14 mouse cellular contexts compared by ENCODE assay signal in genomic region chr7:142082607-142083006, GRCm38 (mm10). TPM values are rescaled to one million over a fixed set of nuclear protein-coding genes. Genes with fewer than 3 reads are reported as not detected.
DNase-seq lines count a peak whose midpoint lies in the region; ATAC-seq and TF ChIP-seq lines count a peak whose summit lies in the region.
"Had no signal": no experiment of that assay in that cellular context is flagged by ENCODE, and none has a peak within 500 bp of the region (broad histone marks: within the 10 kb centered on the region; RNA-seq: fewer than 3 reads in every experiment).

No protein-coding gene starts in this region.

- peaks cover 20% of the 10 kb centered on the region for H3K4me1 ChIP-seq in intestine, embryonic 15.5 days (replicated peaks)
- H3K4me1 ChIP-seq in intestine, postnatal 0 days (replicated peaks; ENCODE audit: control insufficient read depth, insufficient read depth, low read length), result no peaks in the 10 kb centered on the region
- peaks cover 26% of the 10 kb centered on the region for H3K4me1 ChIP-seq in E14TG2a.4 (replicated peaks; ENCODE audit: low read depth, low read length)
- H3K4me1 ChIP-seq in embryonic facial prominence, embryonic 11.5 days (ENCODE audit: control insufficient read depth, insufficient read depth, low read length), result peaks cover 4% of the 10 kb centered on the region; the same call in 1 of the 2 replicates
- H3K4me1 ChIP-seq in limb, embryonic 12.5 days (replicated peaks), result peaks cover 9% of the 10 kb centered on the region

- DNase-seq in embryonic facial prominence, embryonic 11.5 days (ENCODE audit: low spot score), result no peak
- no peak for DNase-seq in gastrocnemius, postnatal 14 days
- DNase-seq: forebrain, postnatal 0 days had no signal

- no peaks in the 10 kb centered on the region for H3K9me3 ChIP-seq in intestine, embryonic 15.5 days
- no peaks in the 10 kb centered on the region for H3K9me3 ChIP-seq in intestine, postnatal 0 days (ENCODE audit: control insufficient read depth)
- H3K9me3 ChIP-seq in E14TG2a.4 (ENCODE audit: low read length), result 0 out of 2 replicates have a peak, but pooled peaks cover 7% of the 10 kb centered on the region
- no peaks in the 10 kb centered on the region for H3K9me3 ChIP-seq in embryonic facial prominence, embryonic 11.5 days (replicated peaks; ENCODE audit: control insufficient read depth, low read length)
- no peaks in the 10 kb centered on the region for H3K9me3 ChIP-seq in limb, embryonic 12.5 days

- peaks cover 36% of the 10 kb centered on the region for H3K27me3 ChIP-seq in intestine, embryonic 15.5 days (replicated peaks)
- peaks cover 5% of the 10 kb centered on the region; the same call in 1 of the 2 replicates for H3K27me3 ChIP-seq in intestine, postnatal 0 days (replicated peaks; ENCODE audit: control insufficient read depth, insufficient read depth, low read length)
- H3K27me3 ChIP-seq in E14TG2a.4 (ENCODE audit: insufficient read depth, low read length), result peaks cover 96% of the 10 kb centered on the region
- peaks cover 43% of the 10 kb centered on the region for H3K27me3 ChIP-seq in embryonic facial prominence, embryonic 11.5 days (ENCODE audit: control insufficient read depth, insufficient read depth, low read length)
- H3K27me3 ChIP-seq in limb, embryonic 12.5 days, result peaks cover 96% of the 10 kb centered on the region

- no peak for TF ChIP-seq CTCF in intestine, postnatal 0 days (IDR thresholded peaks at IDR 0.05; ENCODE audit: low read depth)
- TF ChIP-seq CTCF in E14TG2a.4 (conservative IDR thresholded peaks at IDR 0.05; ENCODE audit: low read length), result no peak

- WGBS in intestine, embryonic 15.5 days, result 57% methylated on average over 16 of the region's 16 CpGs
- 67% methylated on average over 16 of the region's 16 CpGs for WGBS in intestine, postnatal 0 days
- WGBS in embryonic facial prominence, embryonic 11.5 days, result 11% methylated on average over 16 of the region's 16 CpGs
- whole genome bisulfite sequencing in limb, embryonic 12.5 days, result 14% methylated on average over 16 of the region's 16 CpGs

- intact Hi-C loops in gastrocnemius, postnatal 14 days (cut with DNase I; ENCODE audit: low total_unique reads), result no loop called here

- peak overlapping the region; percentile 37; the same call in 1 of the 2 replicates for H3K4me2 ChIP-seq in intestine, embryonic 15.5 days (replicated peaks)
- H3K4me2 ChIP-seq in intestine, postnatal 0 days (replicated peaks; ENCODE audit: low read depth), result no peak overlapping the region
- peak overlapping the region; percentile 56 for H3K4me2 ChIP-seq in embryonic facial prominence, embryonic 11.5 days (ENCODE audit: low read depth, low read length)
- peak overlapping the region; percentile 74 for H3K4me2 ChIP-seq in limb, embryonic 12.5 days

- H3K9ac ChIP-seq in intestine, embryonic 15.5 days, result no peak overlapping the region
- no peak overlapping the region for H3K9ac ChIP-seq in intestine, postnatal 0 days (ENCODE audit: low read depth, low read length)
- no peak overlapping the region; the same call in 1 of the 2 replicates for H3K9ac ChIP-seq in embryonic facial prominence, embryonic 11.5 days (replicated peaks; ENCODE audit: low read length)
- peak overlapping the region; percentile 67 for H3K9ac ChIP-seq in limb, embryonic 12.5 days (replicated peaks)
- H3K9ac ChIP-seq: forebrain, postnatal 0 days had no signal

- ATAC-seq in intestine, embryonic 15.5 days, result no peak
- ATAC-seq in intestine, postnatal 0 days, result no peak
- no peak for ATAC-seq in embryonic facial prominence, embryonic 11.5 days (replicated peaks; ENCODE audit: insufficient number of reproducible peaks, low FRiP score, low TSS enrichment, low read depth)
- no peak for ATAC-seq in limb, embryonic 12.5 days (ENCODE audit: insufficient number of reproducible peaks, insufficient read depth, low FRiP score, low TSS enrichment, low read depth)
- no peak for ATAC-seq in monocyte, adult 5-6 weeks (replicated peaks; ENCODE audit: insufficient number of reproducible peaks, low FRiP score, low TSS enrichment, poor library complexity, severe bottlenecking)
- ATAC-seq: CD4-positive, CD25-positive, alpha-beta regulatory T cell, adult 4 months; forebrain, postnatal 0 days had no signal

- no peak overlapping the region for H3K4me3 ChIP-seq in intestine, embryonic 15.5 days (replicated peaks)
- no peak overlapping the region for H3K4me3 ChIP-seq in intestine, postnatal 0 days (ENCODE audit: low read depth, low read length)
- H3K4me3 ChIP-seq in E14TG2a.4 (replicated peaks; ENCODE audit: low read length), result peak overlapping the region; percentile 75
- peak overlapping the region; percentile 30 for H3K4me3 ChIP-seq in embryonic facial prominence, embryonic 11.5 days (ENCODE audit: low read depth, low read length)
- H3K4me3 ChIP-seq in limb, embryonic 12.5 days (replicated peaks), result peak overlapping the region; percentile 44
- H3K4me3 ChIP-seq: heart, adult 2 months had no signal

- peaks cover 7% of the 10 kb centered on the region for H3K36me3 ChIP-seq in intestine, embryonic 15.5 days
- peaks cover 28% of the 10 kb centered on the region; the same call in 1 of the 2 replicates for H3K36me3 ChIP-seq in intestine, postnatal 0 days (ENCODE audit: control insufficient read depth, insufficient read depth)
- no peaks in the 10 kb centered on the region for H3K36me3 ChIP-seq in E14TG2a.4 (ENCODE audit: insufficient read depth, low read length)
- H3K36me3 ChIP-seq in embryonic facial prominence, embryonic 11.5 days (replicated peaks; ENCODE audit: control insufficient read depth, insufficient read depth, low read depth, low read length), result no peaks in the 10 kb centered on the region
- H3K36me3 ChIP-seq in limb, embryonic 12.5 days, result no peaks in the 10 kb centered on the region

- H3K27ac ChIP-seq in intestine, embryonic 15.5 days, result no peak overlapping the region
- H3K27ac ChIP-seq in intestine, postnatal 0 days (ENCODE audit: low read depth, low read length), result no peak overlapping the region
- H3K27ac ChIP-seq in embryonic facial prominence, embryonic 11.5 days (replicated peaks; ENCODE audit: low read depth, low read length), result no peak overlapping the region
- no peak overlapping the region for H3K27ac ChIP-seq in limb, embryonic 12.5 days

RNA-seq across cellular contexts. Expression of gene Dusp8, which starts 13.0 kb away (rescaled TPM):
- 6.6 TPM in 2 replicates for polyA plus RNA-seq in intestine, embryonic 15.5 days (2015; fragmentation: Nextera tagmentation; extraction: Ambion mirVana)
- polyA plus RNA-seq in intestine, postnatal 0 days (2015; fragmentation: Nextera tagmentation; extraction: Ambion mirVana), result 5.8 and 6.4 TPM in 2 replicates
- polyA plus RNA-seq in embryonic facial prominence, embryonic 11.5 days (2014; fragmentation: Nextera tagmentation; extraction: Ambion mirVana), result 3.6 and 4.2 TPM in 2 replicates
- polyA plus RNA-seq in limb, embryonic 12.5 days (2016; fragmentation: Nextera tagmentation; extraction: Ambion mirVana), result 0.88 and 1.0 TPM in 2 replicates
- total RNA-seq in monocyte, adult 5-6 weeks (2017), result 0.29 to 1.4 TPM in 2 of 3 replicates, not detected in the other
- total RNA-seq in gastrocnemius, postnatal 14 days (2021), result 10 to 100 TPM; 16.5 to 24.6 TPM

RNA-seq across cellular contexts. Expression of gene Mob2, which starts 21.7 kb away (rescaled TPM):
- polyA plus RNA-seq in intestine, embryonic 15.5 days (2015; fragmentation: Nextera tagmentation; extraction: Ambion mirVana), result 57.8 and 61.8 TPM in 2 replicates
- polyA plus RNA-seq in intestine, postnatal 0 days (2015; fragmentation: Nextera tagmentation; extraction: Ambion mirVana), result 49.5 and 54.7 TPM in 2 replicates
- polyA plus RNA-seq in embryonic facial prominence, embryonic 11.5 days (2014; fragmentation: Nextera tagmentation; extraction: Ambion mirVana), result 60.2 and 62.9 TPM in 2 replicates
- polyA plus RNA-seq in limb, embryonic 12.5 days (2016; fragmentation: Nextera tagmentation; extraction: Ambion mirVana), result 62.2 and 64.1 TPM in 2 replicates
- total RNA-seq in monocyte, adult 5-6 weeks (2017), result 38.5 to 50.0 TPM (median 45.2 TPM) in 3 replicates
- 10 to 100 TPM; 26.6 to 32.0 TPM for total RNA-seq in gastrocnemius, postnatal 14 days (2021)

RNA-seq across cellular contexts. Expression of gene Gm45618, which starts 37.9 kb away (rescaled TPM):
- not detected in 2 replicates for polyA plus RNA-seq in intestine, embryonic 15.5 days (2015; fragmentation: Nextera tagmentation; extraction: Ambion mirVana)
- not detected in 2 replicates for polyA plus RNA-seq in intestine, postnatal 0 days (2015; fragmentation: Nextera tagmentation; extraction: Ambion mirVana)
- polyA plus RNA-seq in embryonic facial prominence, embryonic 11.5 days (2014; fragmentation: Nextera tagmentation; extraction: Ambion mirVana), result not detected in 2 replicates
- polyA plus RNA-seq in limb, embryonic 12.5 days (2016; fragmentation: Nextera tagmentation; extraction: Ambion mirVana), result not detected in 2 replicates
- total RNA-seq in monocyte, adult 5-6 weeks (2017), result not detected in 3 replicates
- total RNA-seq in gastrocnemius, postnatal 14 days (2021), result not detected
- total RNA-seq: common myeloid progenitor, adult 5-6 weeks; forebrain, postnatal 0 days; heart, adult 2 months; layer of hippocampus, postnatal 14 days had no signal
- polyA plus RNA-seq: CD4-positive, CD25-positive, alpha-beta regulatory T cell, adult 4 months; heart, adult 2 months; intestine, embryonic 14.5 days; lung, embryonic 16.5 days had no signal

RNA-seq across cellular contexts. Expression of gene Gm39115, which starts 53.2 kb away (rescaled TPM):
- not detected in 2 replicates for polyA plus RNA-seq in intestine, embryonic 15.5 days (2015; fragmentation: Nextera tagmentation; extraction: Ambion mirVana)
- not detected in 2 replicates for polyA plus RNA-seq in intestine, postnatal 0 days (2015; fragmentation: Nextera tagmentation; extraction: Ambion mirVana)
- not detected in 2 replicates for polyA plus RNA-seq in embryonic facial prominence, embryonic 11.5 days (2014; fragmentation: Nextera tagmentation; extraction: Ambion mirVana)
- polyA plus RNA-seq in limb, embryonic 12.5 days (2016; fragmentation: Nextera tagmentation; extraction: Ambion mirVana), result not detected in 2 replicates
- not detected in 3 replicates for total RNA-seq in monocyte, adult 5-6 weeks (2017)
- not detected for total RNA-seq in gastrocnemius, postnatal 14 days (2021)
- total RNA-seq: common myeloid progenitor, adult 5-6 weeks; forebrain, postnatal 0 days; heart, adult 2 months; layer of hippocampus, postnatal 14 days had no signal
- polyA plus RNA-seq: CD4-positive, CD25-positive, alpha-beta regulatory T cell, adult 4 months; forebrain, postnatal 0 days; heart, adult 2 months; intestine, embryonic 14.5 days; lung, embryonic 16.5 days had no signal

Comparison
In these comparisons a context has a peak if more than half of its experiments do, and no peak if none do; other contexts are left out.
1. H3K4me3 ChIP-seq: peak in E14TG2a.4 (single experiment), embryonic facial prominence, embryonic 11.5 days (single experiment) and limb, embryonic 12.5 days (single experiment); none in intestine, embryonic 15.5 days (single experiment) and intestine, postnatal 0 days (single experiment).